Mouse (Mus musculus) R1 (cell line): ENCODE measurements at regions not wholly inside any gene's neighbourhood (a gene's known extent, or its start where the extent isn't known, plus 50 kb on each side); places are given as distances from the start of the nearest gene placed in this dataset.
A peak's percentile ranks its signal among the peaks of the same experiment; 100 is the strongest.

Source experiments
- DNase-seq: peaks from one replicate; pipeline ENCODE4 v3.0.0-alpha.2; 2018; ENCODE audit warnings: low read depth, low spot score

- DNase-seq: no peak
Measured at GRCm38 (mm10) chr13:63699624-63700023, 115.4 kb upstream of the Ercc6l2 start.

GRCm38 (mm10) chr13:63700747-63701146 is 114.3 kb upstream of the Ercc6l2 start:
- DNase-seq: no peak

GRCm38 (mm10) chr13:63701199-63702175 is 113.6 kb upstream of the Ercc6l2 start:
- DNase-seq: no peak

- no peak for DNase-seq
Measured at GRCm38 (mm10) chr13:63708567-63708966, 106.5 kb upstream of the Ercc6l2 start.

GRCm38 (mm10) chr13:63713137-63713536 is 101.9 kb upstream of the Ercc6l2 start:
- peak; percentile 54 for DNase-seq

- no peak for DNase-seq
Measured at GRCm38 (mm10) chr13:63716498-63716897, 98.5 kb upstream of the Ercc6l2 start.

GRCm38 (mm10) chr13:63717249-63717648 is 97.8 kb upstream of the Ercc6l2 start:
- no peak for DNase-seq

- DNase-seq: no peak
Measured at GRCm38 (mm10) chr13:63718782-63719181, 96.3 kb upstream of the Ercc6l2 start.

GRCm38 (mm10) chr13:63719351-63720207 is 95.5 kb upstream of the Ercc6l2 start:
- DNase-seq: peak; percentile 38

GRCm38 (mm10) chr13:63720610-63721009 is 94.4 kb upstream of the Ercc6l2 start:
- DNase-seq: peak; percentile 45

- peak; percentile 5 for DNase-seq
Measured at GRCm38 (mm10) chr13:63721011-63721625, 93.9 kb upstream of the Ercc6l2 start.

GRCm38 (mm10) chr13:63724293-63724692 is 90.7 kb upstream of the Ercc6l2 start:
- no peak for DNase-seq

GRCm38 (mm10) chr13:63724843-63725582 is 90.0 kb upstream of the Ercc6l2 start:
- no peak for DNase-seq

- peak; percentile 10 for DNase-seq
Measured at GRCm38 (mm10) chr13:63726035-63726434, 89.0 kb upstream of the Ercc6l2 start.

- no peak for DNase-seq
Measured at GRCm38 (mm10) chr13:63726509-63726908, 88.5 kb upstream of the Ercc6l2 start.

GRCm38 (mm10) chr13:63735739-63736138 is 79.3 kb upstream of the Ercc6l2 start:
- DNase-seq: no peak

GRCm38 (mm10) chr13:63741879-63742278 is 73.2 kb upstream of the Ercc6l2 start:
- no peak for DNase-seq

- DNase-seq: no peak
Measured at GRCm38 (mm10) chr13:63748788-63749187, 66.3 kb upstream of the Ercc6l2 start.

GRCm38 (mm10) chr13:63749997-63750396 is 65.0 kb upstream of the Ercc6l2 start:
- no peak for DNase-seq

GRCm38 (mm10) chr13:63751196-63751595 is 63.8 kb upstream of the Ercc6l2 start:
- peak; percentile 58 for DNase-seq

GRCm38 (mm10) chr13:63757061-63757460 is 58.0 kb upstream of the Ercc6l2 start:
- peak; percentile 21 for DNase-seq
